Mouse (Mus musculus) cerebellum, adult (tissue): ENCODE measurements around the gene Fhod1.
"Not testable (repeated sequence)": the region's sequence is repeated elsewhere in the genome, so short reads cannot be mapped to it uniquely, and the experiment has no call there.

Experiments used
- ATAC-seq: cut with Nextera tagmentation; 2 replicates; pipeline ENCODE4 v1.9.2; 2017; ENCODE audit warnings: mild to moderate bottlenecking, moderate library complexity, mixed read lengths; ENCODE audit not compliant: insufficient number of reproducible peaks, low FRiP score, low TSS enrichment

The Fhod1 gene

GRCm38 (mm10) chr8:105298351-105299252 lies 49.2 kb downstream of the Fhod1 start:
- ATAC-seq, result no peak

DNA sequence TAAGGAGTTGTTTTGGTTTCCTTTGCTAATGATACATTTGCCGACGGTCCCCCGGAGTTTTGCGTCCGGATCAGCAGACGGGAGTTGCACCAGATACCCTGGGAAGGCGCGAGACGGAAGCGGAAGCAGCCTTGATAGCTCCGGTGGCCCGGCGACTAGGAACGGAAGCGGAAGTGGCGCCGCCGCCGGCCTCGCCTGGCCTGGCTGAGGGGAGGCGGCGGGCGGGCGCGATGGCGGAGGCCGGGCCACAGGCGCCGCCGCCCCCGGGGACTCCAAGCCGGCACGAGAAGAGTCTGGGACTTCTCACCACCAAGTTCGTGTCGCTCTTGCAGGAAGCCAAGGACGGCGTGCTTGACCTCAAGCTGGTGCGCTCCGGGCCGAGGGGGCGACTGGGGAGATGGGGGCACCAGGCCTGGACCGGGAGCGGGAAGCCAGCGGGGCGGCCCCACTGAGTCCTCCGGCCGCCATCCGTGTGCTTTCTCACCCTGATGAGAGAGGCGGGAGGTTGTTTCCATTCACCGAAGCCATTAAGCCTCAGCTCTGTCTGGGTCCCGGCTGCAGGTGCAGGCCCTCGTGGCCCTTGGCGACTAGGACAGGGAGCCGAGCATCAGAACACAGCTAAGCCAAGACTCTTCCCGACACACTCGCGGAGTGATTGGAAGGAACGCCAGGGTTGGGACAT lies 50.1 kb downstream of the Fhod1 start, which contains the start of gene E2f4:
Gene E2f4, plus strand, starts transcription at position 153 of the 682 bp plus-strand sequence.
- peak; percentile 74 for ATAC-seq

- ATAC-seq, result no peak
Measured at GRCm38 (mm10) chr8:105295895-105296573, 51.7 kb downstream of the Fhod1 start, which contains the start of gene Exoc3l. Exoc3l (minus strand) TSS chr8:105296101.

- no peak for ATAC-seq
Measured at GRCm38 (mm10) chr8:105295256-105295655, 52.5 kb downstream of the Fhod1 start.

GRCm38 (mm10) chr8:105294776-105295175 lies 53.0 kb downstream of the Fhod1 start:
- no peak for ATAC-seq

- peak; percentile 4; the same call in 1 of the 2 replicates for ATAC-seq
Measured at GRCm38 (mm10) chr8:105293405-105293804, 54.3 kb downstream of the Fhod1 start.

- ATAC-seq, result no peak
Measured at GRCm38 (mm10) chr8:105292471-105292870, 55.3 kb downstream of the Fhod1 start.

- not testable (repeated sequence) for ATAC-seq
Measured at GRCm38 (mm10) chr8:105291802-105292201, 56.0 kb downstream of the Fhod1 start.

- ATAC-seq, result not testable (repeated sequence)
Measured at GRCm38 (mm10) chr8:105291364-105291763, 56.4 kb downstream of the Fhod1 start.

- no peak for ATAC-seq
Measured at GRCm38 (mm10) chr8:105290554-105291314, 57.0 kb downstream of the Fhod1 start.

DNA sequence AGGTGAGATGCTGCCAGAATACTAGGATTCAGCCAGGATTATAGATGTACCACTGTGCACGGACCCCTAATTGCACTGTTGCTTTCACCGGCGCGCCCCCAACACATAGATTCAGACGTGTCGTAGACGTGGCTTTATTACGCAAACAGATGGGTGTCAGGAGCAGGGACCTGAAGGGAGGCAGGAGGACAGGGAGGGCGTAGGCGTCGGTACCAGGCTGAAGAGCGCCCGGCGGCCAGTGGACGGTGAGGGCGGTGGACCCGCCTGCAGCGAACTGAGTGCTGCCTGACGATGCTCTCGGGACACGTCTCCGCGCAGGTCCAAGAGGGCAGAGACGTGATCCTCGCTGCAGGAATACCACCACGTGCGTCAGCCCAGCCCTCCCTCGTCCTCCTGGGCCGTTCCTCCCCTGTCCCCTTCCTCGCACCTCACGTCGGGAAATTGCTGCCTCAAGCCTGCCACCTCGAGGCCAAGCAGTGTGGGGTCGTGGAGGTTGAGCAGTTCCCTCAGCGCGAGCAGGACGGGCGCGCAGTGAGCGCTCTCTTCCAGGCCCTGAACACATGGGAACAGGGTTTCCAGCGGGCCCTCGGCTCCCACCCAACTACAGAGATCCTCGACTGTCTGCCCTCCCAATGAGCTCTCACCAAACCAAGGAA lies 57.8 kb downstream of the Fhod1 start, which contains the start of gene 4931428F04Rik:
Gene 4931428F04Rik, minus strand, starts transcription at position 60 of the 656 bp plus-strand sequence.
- peak; percentile 6; the same call in 1 of the 2 replicates for ATAC-seq

- peak; percentile 73 for ATAC-seq
Measured at GRCm38 (mm10) chr8:105288958-105289732, 58.6 kb downstream of the Fhod1 start.

DNA sequence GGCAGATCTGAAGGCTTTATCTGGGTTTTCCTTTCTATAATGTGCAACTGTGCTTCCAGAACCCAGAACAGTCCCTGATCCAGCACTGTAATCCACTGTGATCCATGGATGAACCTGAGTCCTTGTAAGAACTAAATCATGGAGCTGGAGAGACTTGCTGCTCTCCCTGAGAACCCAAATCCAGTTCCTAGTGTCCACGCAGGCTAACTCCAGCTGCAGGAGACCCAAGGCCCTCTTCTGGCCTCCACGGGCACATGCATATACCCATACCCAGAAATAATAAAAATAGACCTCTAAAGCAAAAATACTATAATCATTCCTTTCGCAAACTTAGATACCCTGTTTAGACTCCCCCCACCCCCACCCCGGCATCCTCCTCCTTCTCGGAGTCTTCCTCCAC lies 59.5 kb downstream of the Fhod1 start:
- no peak for ATAC-seq

DNA sequence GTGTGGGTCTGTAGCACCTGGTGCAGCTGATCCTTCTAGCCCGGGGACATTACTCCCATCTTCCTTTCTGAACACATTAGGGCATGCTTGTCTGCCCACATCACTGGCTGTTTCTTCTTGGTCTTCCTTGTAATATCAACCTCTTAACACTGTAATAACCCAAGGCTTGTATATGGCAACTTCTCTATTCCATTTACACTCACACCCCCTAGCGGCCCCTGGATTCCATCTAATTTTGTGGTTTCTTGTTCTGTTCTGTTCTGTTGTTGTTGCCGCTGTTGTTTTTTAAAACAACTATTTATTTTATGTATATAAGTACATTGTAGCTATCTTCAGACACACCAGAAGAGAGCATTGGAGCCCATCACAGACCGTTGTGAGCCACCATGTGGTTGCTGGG lies 60.8 kb downstream of the Fhod1 start:
- ATAC-seq, result no peak

- ATAC-seq, result no peak
Measured at GRCm38 (mm10) chr8:105285514-105285913, 62.2 kb downstream of the Fhod1 start.

- 0 out of 2 replicates have a peak, but pooled peaks have one; percentile 16 for ATAC-seq
Measured at GRCm38 (mm10) chr8:105283074-105283473, 64.7 kb downstream of the Fhod1 start.

GRCm38 (mm10) chr8:105282239-105282638 lies 65.5 kb downstream of the Fhod1 start:
- no peak for ATAC-seq

- no peak for ATAC-seq
Measured at GRCm38 (mm10) chr8:105281821-105282220, 65.9 kb downstream of the Fhod1 start.
